Mouse (Mus musculus) spleen, adult 18-20 months (tissue): ENCODE measurements around the gene Thsd7b.

Source experiments
- DNase-seq, 2 experiments: peaks; one replicate each; pipeline ENCODE4 v3.0.0; 2022; ENCODE audit warnings: mixed read lengths in 2 of 2

Thsd7b gene

DNA sequence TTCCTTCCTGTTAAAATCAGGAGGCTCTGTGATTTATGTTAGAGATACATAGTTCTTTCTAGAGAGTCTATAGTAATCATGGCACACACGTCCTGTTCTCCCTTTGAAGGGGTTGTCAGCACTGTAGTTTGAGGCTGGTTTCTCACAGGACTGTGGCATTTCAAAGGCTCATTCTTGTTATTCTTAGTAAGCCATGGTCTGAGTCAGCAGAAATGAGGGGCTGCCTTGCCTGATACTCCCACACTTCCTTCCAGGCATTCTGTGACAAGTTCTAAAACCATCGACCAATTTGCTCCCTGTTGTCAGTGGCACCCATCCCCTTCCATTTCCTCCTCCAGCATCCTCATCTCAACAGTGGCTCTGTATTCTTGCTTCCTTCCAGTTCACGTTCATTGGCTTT, 384.9 kb downstream of the Thsd7b start:
- no peak for DNase-seq

DNA sequence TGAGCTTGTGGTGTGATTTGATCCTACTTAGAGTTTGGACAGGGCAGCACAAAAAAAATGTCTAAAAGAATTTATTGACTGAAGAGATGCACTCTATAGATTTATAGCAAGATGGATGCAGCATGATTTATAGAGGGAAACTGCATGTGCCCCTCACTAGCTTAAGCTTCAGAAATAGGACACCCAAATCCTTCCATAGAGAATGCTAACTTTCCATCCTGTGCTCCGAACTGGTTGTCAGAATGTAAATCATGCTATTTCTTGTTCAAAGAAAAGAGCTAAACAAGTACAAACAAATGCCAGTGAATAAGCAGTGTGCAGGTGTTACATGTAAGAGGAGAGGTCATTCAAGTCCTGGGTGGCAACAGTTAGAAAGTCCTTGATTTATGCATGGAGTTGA, 402.8 kb downstream of the Thsd7b start:
- DNase-seq = no peak

DNA sequence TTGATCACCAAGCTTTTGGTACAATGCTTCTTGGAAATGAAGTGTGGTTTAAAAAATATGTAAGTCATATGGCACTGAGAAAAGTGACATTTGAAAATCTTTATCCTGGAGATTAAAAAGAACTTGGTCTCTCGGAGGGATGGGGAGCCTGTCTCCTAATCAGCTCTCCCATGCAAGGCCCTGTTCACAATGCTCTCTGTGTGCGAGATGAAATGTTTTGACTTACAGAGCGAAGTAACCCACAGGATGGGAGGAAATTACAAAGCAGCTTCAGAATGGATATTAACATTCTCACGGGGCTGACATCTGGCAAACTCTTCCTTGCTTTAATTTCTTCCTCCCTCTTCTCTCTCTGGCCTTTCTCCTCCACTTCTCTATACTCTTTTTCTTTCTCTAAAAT, 405.7 kb downstream of the Thsd7b start:
- no peak for DNase-seq

DNA sequence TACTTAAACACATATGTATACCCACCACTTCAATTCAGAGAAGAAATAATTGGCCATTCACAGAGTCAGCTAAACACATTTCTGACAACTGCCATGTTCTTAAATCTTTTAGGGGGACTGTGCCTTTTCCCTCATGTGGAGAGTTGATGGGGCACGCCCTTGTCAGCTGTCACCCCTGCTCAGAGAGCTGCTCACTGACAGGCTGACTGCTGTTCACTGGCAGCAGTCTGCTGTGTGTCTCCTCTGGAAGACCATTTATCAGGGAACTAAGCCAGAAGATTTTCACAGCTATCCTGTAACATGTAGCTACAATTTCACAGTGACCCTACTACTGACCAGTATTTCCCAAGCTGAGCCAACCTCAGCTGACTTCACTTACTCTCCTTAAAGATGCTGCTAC, 432.6 kb downstream of the Thsd7b start:
- DNase-seq = no peak

DNA sequence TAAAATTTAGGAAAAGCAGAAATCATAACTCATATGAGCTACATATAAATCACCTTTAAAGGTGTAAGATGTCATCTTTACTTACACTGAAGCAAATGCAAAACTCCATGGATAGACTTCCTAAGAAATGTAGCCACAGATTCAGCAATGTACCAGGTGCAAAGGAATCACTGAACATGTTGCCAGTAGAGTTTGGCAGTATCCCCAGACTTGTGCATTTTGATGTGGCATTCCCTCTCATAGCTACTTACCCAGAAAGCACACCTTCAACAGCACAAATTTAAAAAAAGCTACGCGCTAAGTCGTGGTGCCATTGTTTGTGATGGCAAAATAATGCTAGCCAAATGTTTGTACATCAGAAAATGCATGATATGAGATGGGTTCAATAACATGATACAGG, 439.6 kb downstream of the Thsd7b start:
- no peak for DNase-seq

DNA sequence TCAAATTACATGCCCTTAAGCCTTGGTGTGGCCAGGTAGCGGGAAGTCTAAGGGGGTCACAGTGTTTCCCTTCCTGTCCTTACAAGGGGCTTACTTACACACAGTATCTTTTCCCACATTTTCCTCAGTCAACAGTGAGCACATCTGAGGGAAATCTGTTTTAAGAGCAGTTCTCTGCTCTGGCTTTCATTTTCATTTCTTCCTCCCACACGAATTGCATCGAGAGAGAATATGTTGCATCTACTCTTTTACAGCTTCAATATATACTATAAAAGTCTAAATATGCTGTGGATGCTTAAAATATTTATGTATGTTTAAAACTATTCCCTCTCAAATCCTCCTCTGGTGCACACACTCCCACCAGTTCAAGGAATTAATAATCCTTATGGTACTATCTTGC, 440.5 kb downstream of the Thsd7b start:
- no peak for DNase-seq

DNA sequence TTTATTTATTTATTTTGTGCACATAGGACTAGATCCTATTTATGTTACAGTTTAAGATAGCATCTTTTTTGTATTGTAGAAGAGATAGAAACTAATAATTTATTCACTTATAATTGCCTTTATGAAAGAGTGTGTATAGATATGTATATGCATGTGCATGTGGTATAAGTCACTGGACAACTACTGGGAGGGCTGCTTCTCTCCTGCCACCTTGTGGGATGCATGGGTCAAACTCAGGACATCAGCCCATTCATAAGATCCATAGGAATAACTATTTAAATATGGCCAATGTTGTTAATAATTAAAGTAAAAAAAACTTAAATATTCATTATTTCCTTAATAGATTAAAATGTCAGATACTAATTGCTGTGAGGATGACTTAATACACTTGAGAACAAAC, 446.5 kb downstream of the Thsd7b start:
- DNase-seq = no peak

DNA sequence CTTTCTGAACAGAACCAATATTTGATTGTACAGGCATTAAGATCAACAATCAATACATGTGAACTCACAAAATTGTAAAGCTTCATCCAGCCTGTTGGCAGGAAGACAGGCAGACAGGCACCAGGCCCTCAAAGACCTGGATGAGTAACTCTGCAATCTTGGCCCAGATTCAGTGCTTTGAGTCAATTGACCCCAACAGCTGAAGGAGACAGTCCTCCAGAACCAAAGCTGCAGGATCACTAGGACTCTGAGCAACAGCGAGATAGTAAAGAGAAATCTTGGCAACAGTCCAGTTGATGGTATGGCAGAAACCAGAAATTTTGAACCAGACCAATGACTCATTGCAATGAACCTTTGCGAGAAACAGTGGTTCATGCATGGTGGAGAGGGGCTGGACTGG, 458.9 kb downstream of the Thsd7b start:
- DNase-seq = no peak

DNA sequence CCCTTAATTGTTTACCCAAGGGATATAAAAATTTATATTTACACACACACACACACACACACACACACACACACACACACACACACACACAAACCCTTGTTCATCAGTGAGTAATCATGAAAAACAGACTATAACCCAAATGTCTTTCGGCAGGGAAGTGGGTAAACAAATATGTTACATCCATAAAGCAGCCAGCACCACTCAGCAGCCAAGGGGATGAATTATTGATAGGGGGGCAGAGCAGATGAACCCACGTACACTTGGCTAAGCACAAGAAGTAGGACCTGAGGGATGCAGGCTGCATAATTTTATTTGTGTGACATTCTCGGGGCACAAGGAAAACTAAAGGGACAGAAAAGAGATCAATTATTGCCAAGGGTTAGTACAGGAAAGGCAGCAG, 474.5 kb downstream of the Thsd7b start:
- no peak for DNase-seq

DNA sequence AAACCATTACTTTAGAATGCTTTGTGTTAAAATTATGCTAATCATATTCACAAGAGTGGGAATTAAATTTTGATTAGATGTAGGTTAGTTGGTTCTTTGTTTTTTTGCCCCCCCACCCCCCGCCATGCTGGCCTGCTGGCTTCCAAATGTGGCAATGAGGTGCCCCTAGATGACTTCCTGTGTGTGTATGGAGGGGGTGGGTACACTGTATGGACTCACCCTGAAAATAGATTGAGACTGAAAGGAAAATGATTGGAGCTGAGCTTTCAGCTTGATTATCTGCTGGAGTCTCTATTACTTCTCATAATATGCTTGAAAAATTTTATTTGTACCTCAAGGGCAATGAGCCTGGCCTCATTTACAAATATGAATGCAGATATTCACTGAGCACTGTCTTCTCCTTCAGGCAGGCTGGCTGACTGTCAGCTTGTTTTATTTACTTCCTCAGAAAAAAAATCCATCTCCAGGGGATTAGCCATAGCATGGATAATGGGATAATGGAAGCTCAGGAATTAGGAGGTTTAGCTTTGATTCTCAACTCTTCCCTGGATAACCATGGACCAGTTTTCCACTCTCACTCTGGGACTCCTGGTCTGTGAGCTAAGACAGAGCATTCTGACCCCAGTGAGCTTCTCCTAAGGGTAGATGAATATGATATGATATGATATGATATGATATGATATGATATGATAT, 483.6 kb downstream of the Thsd7b start:
- DNase-seq = no peak

DNA sequence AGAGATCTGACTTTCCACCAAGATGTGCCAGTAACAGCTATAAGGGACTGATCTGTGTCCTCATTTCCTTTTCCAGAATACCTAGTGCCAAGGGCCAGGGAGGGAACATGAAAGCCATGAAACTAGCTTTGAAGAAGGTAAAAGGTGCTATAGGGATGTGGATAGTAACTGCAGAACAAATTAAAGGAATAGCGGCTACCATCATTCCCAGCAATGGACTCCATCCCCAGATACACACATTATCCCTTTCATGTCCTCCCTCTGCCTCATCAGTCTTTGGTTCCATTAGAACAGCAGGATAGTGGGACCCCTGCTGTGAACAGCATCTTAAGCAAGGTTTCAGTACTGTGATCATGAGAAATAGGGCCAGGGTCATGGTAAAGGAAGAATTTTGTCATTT, 485.9 kb downstream of the Thsd7b start:
- DNase-seq = no peak

DNA sequence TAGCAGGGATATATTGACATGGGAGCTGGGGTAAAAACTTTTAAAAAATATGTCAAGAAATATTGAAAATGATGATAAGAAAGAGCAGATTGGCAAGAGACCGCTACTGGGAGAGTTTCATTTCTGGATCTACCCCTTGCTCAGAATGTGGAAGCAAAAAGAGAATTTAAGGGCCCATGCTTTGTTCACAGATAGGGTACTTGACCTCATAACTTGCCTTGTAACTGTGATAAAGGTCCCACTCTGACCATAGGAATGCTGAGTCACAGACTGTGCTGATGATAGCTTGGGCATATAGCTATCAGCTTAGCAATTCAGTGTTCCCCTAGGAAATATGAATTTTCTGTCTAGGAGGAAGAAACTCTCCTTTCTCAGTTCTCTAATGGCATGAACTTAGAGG, 488.1 kb downstream of the Thsd7b start:
- no peak for DNase-seq

DNA sequence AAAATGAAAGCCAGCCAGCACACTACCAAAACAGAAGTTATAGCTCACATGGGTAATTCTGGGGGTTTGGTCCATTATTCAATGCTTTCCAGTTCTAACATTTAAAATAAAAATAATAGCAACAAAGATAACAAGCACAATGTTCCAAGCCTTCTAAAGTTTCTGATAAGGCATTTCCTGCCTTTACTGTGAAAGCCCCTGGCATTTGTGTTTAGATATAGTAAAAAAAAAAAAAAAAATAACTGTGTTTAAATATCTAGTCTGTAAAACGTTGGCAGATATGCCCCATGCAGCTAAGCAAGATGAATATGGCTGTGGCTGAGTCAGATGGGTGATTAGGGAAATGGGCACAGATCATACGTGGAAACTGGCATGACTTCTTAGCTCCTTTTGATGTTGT, 491.6 kb downstream of the Thsd7b start:
- DNase-seq = no peak

DNA sequence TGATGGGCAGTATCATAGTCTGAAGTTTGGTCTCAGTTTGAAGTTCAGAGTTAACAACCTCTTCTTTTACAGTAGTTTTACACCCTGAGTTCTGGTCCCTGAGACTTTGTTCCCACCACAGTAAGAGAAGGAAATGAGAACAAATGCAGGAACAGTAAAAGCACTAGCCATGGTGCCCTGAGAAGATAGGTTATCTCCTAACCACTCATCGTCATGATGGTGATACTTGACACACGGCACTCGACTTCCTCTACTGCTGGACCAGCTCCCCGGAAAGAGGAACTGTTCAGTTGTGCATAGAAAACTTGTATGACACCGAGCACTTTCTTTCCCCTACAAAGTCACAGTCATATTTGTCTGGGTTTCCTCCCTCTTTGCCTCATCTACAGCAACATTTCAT, 504.0 kb downstream of the Thsd7b start:
- DNase-seq = no peak

DNA sequence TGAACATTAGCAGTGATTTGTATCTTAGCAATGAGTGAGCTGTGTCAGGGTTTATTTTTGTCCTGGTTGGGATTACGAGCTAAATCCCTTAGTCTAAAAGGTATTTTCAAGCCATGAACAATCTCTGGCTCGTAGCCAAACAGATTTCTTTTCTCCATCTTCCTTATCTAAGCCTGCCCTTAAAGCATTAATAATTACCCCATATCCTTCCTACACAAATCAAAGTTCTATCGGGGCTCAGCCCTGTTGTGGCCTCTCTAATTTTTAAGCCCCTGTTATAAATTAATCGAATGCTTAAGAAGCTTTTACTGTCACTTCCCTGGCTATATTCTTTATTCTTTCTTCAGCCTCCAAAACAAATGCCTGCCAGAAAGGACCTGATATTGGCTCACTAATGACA, 506.4 kb downstream of the Thsd7b start:
- no peak for DNase-seq

DNA sequence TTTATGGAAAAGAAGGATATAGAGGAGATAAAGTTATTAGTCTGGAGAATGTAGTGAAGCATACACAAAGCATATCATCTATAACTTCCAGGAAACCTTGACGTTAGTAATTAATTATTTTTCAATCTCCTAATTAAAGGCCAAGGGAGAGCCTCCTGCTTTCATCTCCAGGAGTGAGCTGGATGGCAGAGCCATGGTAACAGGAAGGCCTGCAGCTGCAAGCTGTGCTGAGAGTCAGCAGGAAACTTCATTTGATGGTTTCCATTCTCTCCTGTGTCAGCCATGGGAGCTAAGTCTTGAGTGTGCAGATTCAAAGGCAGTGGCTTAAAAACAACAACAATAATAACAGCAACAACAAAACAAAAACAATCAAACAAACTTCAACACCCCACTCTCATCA, 507.5 kb downstream of the Thsd7b start:
- DNase-seq = no peak

DNA sequence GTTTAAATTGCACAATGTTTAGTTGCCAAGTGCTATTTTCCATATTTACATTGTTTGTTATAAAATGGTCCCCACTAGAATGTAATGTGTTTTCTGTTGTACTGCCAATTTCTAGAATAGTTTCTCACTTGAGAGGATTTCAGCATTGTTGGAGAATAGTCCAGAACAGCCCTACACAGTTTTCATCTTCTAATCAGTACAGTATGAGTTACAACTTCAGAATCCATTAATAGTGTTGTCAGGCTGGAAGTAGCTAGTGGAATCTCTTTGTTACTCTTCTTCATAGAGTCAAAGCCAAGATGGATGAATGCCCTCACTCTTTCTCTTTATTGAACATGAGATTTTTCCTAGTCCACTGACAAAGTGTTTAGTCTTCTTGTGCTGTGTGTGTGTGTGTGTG, 525.4 kb downstream of the Thsd7b start:
- DNase-seq = no peak

DNA sequence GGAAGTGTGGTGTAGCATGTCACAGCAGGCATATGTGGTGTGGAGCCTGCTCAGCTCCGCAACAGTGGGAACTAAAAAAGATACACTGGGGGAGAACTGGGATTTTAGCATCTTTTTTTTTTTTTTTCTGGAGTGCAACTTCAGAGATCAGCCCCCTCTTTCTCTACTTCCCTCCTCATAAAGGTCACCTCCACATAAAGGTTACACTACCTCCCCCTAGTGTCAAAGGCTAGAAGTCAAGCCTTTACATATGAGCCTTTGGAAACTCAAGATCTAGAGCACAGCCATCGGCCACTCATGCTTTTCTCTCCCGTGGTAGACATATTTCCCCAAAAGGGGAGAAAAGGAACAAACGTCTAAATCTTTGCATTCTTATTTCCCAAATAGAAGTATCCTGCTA, 553.8 kb downstream of the Thsd7b start:
- DNase-seq = no peak

DNA sequence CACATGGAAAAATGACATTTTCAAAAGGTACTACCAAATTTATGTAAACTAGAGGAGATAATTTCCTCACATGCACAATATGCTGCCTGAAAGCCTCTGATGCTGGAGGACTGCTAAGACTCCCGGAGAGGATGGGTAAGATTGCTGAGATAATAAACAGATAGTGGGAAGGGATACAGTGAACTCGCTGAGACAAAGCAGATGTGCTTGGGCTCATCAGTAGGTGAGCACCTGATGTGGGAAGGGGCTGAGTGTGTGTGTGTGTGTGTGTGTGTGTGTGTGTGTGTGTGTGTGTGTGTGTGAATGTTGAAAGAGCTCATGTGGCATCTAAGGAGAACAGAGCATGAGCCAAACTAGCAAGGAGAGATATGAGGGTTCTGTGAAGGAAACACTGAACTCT, 564.2 kb downstream of the Thsd7b start:
- no peak for DNase-seq

DNA sequence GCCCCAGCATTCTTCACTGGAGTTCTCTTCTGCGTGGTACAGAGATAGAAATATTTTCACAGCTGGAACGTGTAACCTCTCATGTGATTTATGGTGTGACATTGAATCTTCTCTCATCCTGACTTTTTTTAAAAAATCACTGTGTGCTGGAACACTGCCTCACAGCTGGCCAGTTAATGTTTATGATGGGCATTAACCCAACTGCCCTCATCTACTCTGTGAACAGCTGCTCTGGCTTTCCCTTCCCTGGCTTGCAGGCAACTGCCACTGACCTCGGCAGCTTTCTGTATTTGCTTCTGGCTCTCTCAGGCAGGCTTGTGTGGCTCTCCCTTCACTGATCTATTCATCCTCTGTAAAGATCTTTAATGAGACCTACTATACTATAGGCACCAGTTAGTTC, 564.7 kb downstream of the Thsd7b start:
- no peak for DNase-seq

DNA sequence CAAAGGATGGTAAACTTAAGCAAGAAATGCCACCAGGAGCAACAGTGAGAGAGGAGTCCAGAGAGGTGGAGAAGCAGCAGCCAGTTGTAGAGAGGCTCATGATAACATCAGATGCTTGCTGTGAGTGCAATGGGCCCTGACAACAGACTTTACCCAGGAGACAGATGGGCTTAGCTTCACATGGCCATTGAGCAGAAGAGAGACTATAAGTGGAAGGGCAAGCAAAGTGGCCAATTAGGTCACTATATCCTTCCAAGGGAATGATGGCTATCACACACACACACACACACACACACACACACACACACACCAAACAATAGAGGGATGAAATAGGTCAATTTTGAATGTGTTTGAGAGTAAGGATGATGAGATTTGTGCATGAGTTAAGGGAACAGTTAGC, 565.4 kb downstream of the Thsd7b start:
- no peak for DNase-seq

DNA sequence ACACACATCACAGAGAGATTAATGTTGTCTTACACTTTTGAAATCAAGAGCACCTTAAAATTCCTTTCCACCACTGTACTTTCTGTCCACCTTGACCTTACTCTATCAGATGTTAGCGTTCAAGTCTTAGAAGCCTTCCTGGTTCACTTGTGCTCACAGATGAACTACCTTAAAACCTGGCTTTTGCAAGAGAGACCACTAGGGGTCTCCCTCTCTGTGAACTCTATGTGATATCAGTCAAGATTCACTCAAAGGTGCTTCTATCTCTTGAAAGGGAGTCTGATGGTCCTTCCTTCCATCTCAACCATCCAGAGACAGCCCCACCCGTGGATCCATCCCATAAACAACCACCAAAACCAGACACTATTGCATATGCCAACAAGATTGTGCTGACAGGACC, 570.3 kb downstream of the Thsd7b start:
- DNase-seq = no peak

DNA sequence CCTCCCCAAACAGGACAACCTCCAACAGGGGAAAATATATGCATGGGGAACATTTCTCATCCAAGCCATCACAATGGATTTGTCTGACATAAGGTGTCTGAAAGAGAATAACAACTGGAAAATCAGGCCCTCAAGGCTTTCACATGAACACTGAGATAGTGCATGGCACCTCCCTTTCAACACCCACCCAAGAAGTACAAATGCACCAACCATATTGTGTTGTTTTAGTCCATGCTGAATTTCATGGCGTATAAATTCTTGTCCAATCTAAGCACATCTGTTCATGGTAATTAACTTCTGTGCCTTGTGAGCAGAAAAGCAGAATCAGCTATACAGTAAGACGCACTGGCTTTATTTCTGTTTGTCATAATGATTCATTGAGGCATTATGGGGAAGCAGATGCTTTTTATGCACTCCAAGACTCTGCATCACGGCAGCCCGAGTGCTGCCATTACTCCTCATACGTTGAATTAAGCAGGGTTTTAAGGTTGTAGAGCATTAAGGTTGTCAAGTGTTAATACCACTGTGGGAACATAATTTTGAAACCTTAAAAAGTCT, 577.0 kb downstream of the Thsd7b start:
- DNase-seq = no peak

DNA sequence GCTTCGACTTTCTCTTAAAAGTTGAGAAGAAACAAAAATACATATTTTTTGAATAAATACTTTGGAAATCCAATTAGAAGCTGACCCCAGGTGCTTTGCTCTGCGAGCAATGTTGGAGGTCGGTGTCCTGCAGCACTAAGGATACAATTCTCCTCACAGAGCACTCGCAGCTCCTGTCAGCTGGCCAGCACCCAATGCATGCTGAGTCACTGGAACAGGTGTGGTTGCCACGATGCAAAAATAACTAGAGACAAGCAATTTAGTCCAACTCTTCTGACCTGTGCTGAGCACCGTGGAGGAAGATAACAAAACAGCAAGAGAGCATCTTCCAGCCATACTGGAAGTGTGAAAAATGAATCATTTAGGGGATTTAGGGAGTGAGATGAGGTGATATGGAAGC, 594.6 kb downstream of the Thsd7b start:
- DNase-seq = no peak

DNA sequence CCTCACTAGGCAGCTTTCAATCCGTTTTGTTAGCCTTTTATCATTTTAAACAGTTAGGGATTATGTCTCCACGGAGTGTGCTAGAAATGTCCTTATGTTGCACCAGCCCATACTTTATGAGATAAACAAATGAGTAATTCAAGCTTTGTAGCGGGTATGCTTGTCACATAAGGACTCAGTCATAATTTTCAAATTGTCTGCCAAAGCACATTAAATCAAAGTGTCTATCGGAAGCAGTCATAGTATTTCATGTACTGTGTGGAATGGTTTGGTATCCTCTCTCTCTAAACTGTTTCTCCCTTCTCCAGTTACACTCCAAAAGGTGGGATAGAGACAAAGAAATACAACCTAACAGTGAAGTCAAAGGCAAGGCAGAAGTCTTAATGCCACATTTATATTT, 601.3 kb downstream of the Thsd7b start:
- no peak for DNase-seq
